In the genomic region with DNA sequence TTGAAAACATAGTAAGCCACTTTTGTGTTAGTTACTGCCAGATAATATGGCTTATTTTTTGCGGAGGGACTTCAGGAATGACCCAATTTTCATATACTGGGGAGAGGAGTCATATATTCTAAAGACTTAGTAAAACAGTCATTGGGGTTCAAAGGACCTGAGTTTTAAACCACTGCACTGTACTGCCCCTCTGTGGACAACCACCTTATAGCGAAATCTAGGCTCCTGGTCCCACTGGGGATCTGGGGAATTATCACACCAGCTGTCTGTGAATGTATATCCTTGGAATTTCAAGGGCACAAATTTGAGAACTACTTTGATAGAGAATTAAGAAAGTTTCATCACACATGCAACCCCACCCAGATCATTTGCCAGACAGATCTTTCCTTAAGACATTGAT, we compare ENCODE assay signal across 1 mouse cellular context.
A peak's percentile ranks its signal among the peaks of the same experiment; 100 is the strongest.
TF ChIP-seq lines count a peak whose summit lies in the region.

No protein-coding gene starts in this region.

TF ChIP-seq in MEL, 35 proteins besides CTCF, POLR2A, EP300 and RAD21 (continued from another document):
- no peak for TF ChIP-seq MEF2A (IDR thresholded peaks at IDR 0.05; ENCODE audit: extremely low read depth, insufficient replicate concordance, low read depth, low read length, poor library complexity, severe bottlenecking)
- peak; percentile 53 for TF ChIP-seq SMC3 (IDR thresholded peaks at IDR 0.05; ENCODE audit: low read depth, low read length)
